Comparison of ENCODE assay signal across 22 mouse cellular contexts in the genomic region with DNA sequence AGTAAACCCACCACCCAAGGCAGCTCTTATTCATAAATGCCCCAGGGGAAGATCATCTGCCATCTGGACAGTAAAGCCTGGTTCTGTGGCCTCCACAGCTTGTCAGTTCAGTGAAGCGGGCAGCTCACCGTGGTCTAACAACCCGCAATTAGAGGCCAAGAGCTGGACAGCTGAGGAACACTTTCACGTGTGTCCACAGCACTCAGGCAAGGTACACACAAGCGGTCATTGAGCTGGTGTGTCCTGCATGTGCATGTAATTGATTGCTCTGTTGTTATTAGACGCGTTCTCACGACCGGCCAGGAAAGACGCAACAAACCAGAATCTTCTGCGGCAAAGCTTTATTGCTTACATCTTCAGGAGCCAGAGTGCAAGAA. TPM values are rescaled to one million over a fixed set of nuclear protein-coding genes. Genes with fewer than 3 reads are reported as not detected.
DNase-seq lines count a peak whose midpoint lies in the region; ATAC-seq and TF ChIP-seq lines count a peak whose summit lies in the region.
"Not testable (repeated sequence)": the region's sequence is repeated elsewhere in the genome, so short reads cannot be mapped to it uniquely, and the experiment has no call there.
"Had no signal": no experiment of that assay in that cellular context is flagged by ENCODE, and none has a peak within 500 bp of the region (broad histone marks: within the 10 kb centered on the region; RNA-seq: fewer than 3 reads in every experiment).

No protein-coding gene starts in this region.

- not testable (repeated sequence) for H3K36me3 ChIP-seq in hindbrain, embryonic 11.5 days (ENCODE audit: control insufficient read depth, insufficient read depth, low read length); intestine, embryonic 15.5 days; intestine, postnatal 0 days (ENCODE audit: control insufficient read depth, insufficient read depth); liver, postnatal 0 days (replicated peaks; ENCODE audit: insufficient read depth, low read length); midbrain, embryonic 14.5 days (ENCODE audit: control insufficient read depth, insufficient read depth, low read length); stomach, embryonic 15.5 days

- TF ChIP-seq CTCF in intestine, postnatal 0 days (IDR thresholded peaks at IDR 0.05; ENCODE audit: low read depth); liver, postnatal 0 days (IDR thresholded peaks at IDR 0.05; ENCODE audit: low read depth): not testable (repeated sequence)

- peak; percentile 65 for DNase-seq in heart, adult 11 months
- DNase-seq in hindbrain, embryonic 11.5 days (ENCODE audit: low spot score); liver, postnatal 0 days; midbrain, embryonic 14.5 days: not testable (repeated sequence)

- not testable (repeated sequence) for TF ChIP-seq EP300 in liver, postnatal 0 days (IDR thresholded peaks at IDR 0.05; ENCODE audit: low read depth)

- H3K27ac ChIP-seq in hindbrain, embryonic 11.5 days (ENCODE audit: low read depth, low read length); intestine, embryonic 15.5 days; intestine, postnatal 0 days (ENCODE audit: low read depth, low read length); liver, postnatal 0 days (ENCODE audit: low read depth); midbrain, embryonic 14.5 days (replicated peaks; ENCODE audit: low read depth, low read length); stomach, embryonic 15.5 days: not testable (repeated sequence)

- H3K9ac ChIP-seq in hindbrain, embryonic 11.5 days (ENCODE audit: low read depth, low read length); intestine, embryonic 15.5 days; intestine, postnatal 0 days (ENCODE audit: low read depth, low read length); liver, postnatal 0 days (replicated peaks); midbrain, embryonic 14.5 days (replicated peaks; ENCODE audit: low read length); stomach, embryonic 15.5 days: not testable (repeated sequence)

- not testable (repeated sequence) for H3K9me3 ChIP-seq in hindbrain, embryonic 11.5 days (ENCODE audit: control insufficient read depth, low read length); intestine, embryonic 15.5 days; intestine, postnatal 0 days (ENCODE audit: control insufficient read depth); liver, postnatal 0 days (ENCODE audit: low read length); midbrain, embryonic 14.5 days (ENCODE audit: control insufficient read depth, low read length); stomach, embryonic 15.5 days

- H3K4me1 ChIP-seq in hindbrain, embryonic 11.5 days (replicated peaks; ENCODE audit: control insufficient read depth, insufficient read depth, low read length); intestine, embryonic 15.5 days (replicated peaks); intestine, postnatal 0 days (replicated peaks; ENCODE audit: control insufficient read depth, insufficient read depth, low read length); liver, postnatal 0 days (ENCODE audit: insufficient read depth); midbrain, embryonic 14.5 days (ENCODE audit: control insufficient read depth, insufficient read depth, low read length); stomach, embryonic 15.5 days: not testable (repeated sequence)

- not testable (repeated sequence) for H3K4me3 ChIP-seq in hindbrain, embryonic 11.5 days (ENCODE audit: low read depth, low read length); intestine, embryonic 15.5 days (replicated peaks); intestine, postnatal 0 days (ENCODE audit: low read depth, low read length); liver, postnatal 0 days (ENCODE audit: low read depth, low read length); midbrain, embryonic 14.5 days (replicated peaks; ENCODE audit: low read depth, low read length); stomach, embryonic 15.5 days (replicated peaks)

- H3K27me3 ChIP-seq in hindbrain, embryonic 11.5 days (ENCODE audit: control insufficient read depth, insufficient read depth, low read length); intestine, embryonic 15.5 days (replicated peaks); intestine, postnatal 0 days (replicated peaks; ENCODE audit: control insufficient read depth, insufficient read depth, low read length); liver, postnatal 0 days (ENCODE audit: insufficient read depth, low read length); midbrain, embryonic 14.5 days (ENCODE audit: control insufficient read depth, insufficient read depth, low read length); stomach, embryonic 15.5 days (replicated peaks): not testable (repeated sequence)

- WGBS in hindbrain, embryonic 11.5 days, result 93% methylated on average over 10 of the region's 11 CpGs
- 94% methylated on average over 11 of the region's 11 CpGs for WGBS in intestine, embryonic 15.5 days
- WGBS in intestine, postnatal 0 days, result 93% methylated on average over 9 of the region's 11 CpGs
- 83% methylated on average over 9 of the region's 11 CpGs for WGBS in liver, postnatal 0 days (ENCODE audit: insufficient replicate concordance)
- 94% methylated on average over 9 of the region's 11 CpGs for whole genome bisulfite sequencing in midbrain, embryonic 14.5 days
- WGBS in stomach, embryonic 15.5 days, result 93% methylated on average over 11 of the region's 11 CpGs

- peak; percentile 25; the same call in 1 of the 2 replicates for ATAC-seq in erythroid progenitor cell, adult 5-6 weeks (replicated peaks; ENCODE audit: low FRiP score, poor library complexity, severe bottlenecking)
- 0 out of 2 replicates have a peak, but pooled peaks have one; percentile 40 for ATAC-seq in hindbrain, embryonic 11.5 days (ENCODE audit: low FRiP score)
- 0 out of 2 replicates have a peak, but pooled peaks have one; percentile 23 for ATAC-seq in intestine, embryonic 15.5 days
- peak; percentile 67 for ATAC-seq in intestine, postnatal 0 days
- ATAC-seq in liver, postnatal 0 days, result peak; percentile 80
- ATAC-seq in midbrain, embryonic 14.5 days (ENCODE audit: low FRiP score, low TSS enrichment), result 0 out of 2 replicates have a peak, but pooled peaks have one; percentile 8
- 0 out of 2 replicates have a peak, but pooled peaks have one; percentile 5 for ATAC-seq in stomach, embryonic 15.5 days (ENCODE audit: insufficient read depth, low FRiP score, low read depth)

- not testable (repeated sequence) for H3K4me2 ChIP-seq in hindbrain, embryonic 11.5 days (replicated peaks; ENCODE audit: low read depth, low read length); intestine, embryonic 15.5 days (replicated peaks); intestine, postnatal 0 days (replicated peaks; ENCODE audit: low read depth); liver, postnatal 0 days (ENCODE audit: low read depth, low read length); midbrain, embryonic 14.5 days (ENCODE audit: low read length); stomach, embryonic 15.5 days

RNA-seq across cellular contexts. Expression of gene Tcp10c, which starts 53.9 kb away (rescaled TPM):
- total RNA-seq in erythroid progenitor cell, adult 5-6 weeks (2015; ENCODE audit: low replicate concordance), result not detected in 2 replicates
- total RNA-seq in erythroid progenitor cell, adult 5-6 weeks (2017; ENCODE audit: low replicate concordance), result not detected in 2 replicates
- not detected in 2 replicates for polyA plus RNA-seq in hindbrain, embryonic 11.5 days (2014; fragmentation: Nextera tagmentation; extraction: Ambion mirVana)
- polyA plus RNA-seq in intestine, embryonic 15.5 days (2015; fragmentation: Nextera tagmentation; extraction: Ambion mirVana), result not detected in 2 replicates
- polyA plus RNA-seq in intestine, postnatal 0 days (2015; fragmentation: Nextera tagmentation; extraction: Ambion mirVana), result not detected in 2 replicates
- polyA plus RNA-seq in liver, postnatal 0 days (2015; fragmentation: Nextera tagmentation; extraction: Ambion mirVana), result not detected in 2 replicates
- not detected in 2 replicates for polyA plus RNA-seq in midbrain, embryonic 14.5 days (2014; fragmentation: Nextera tagmentation; extraction: Ambion mirVana)
- not detected in 2 replicates for polyA plus RNA-seq in stomach, embryonic 15.5 days (2015; fragmentation: Nextera tagmentation; extraction: Ambion mirVana)
- total RNA-seq: adrenal gland, adult 18-20 months; adrenal gland, postnatal 14 days; adrenal gland, postnatal 36 days; CH12.LX; G1E had no signal
- polyA plus RNA-seq: activated CD4-positive, CD25-positive, alpha-beta regulatory T cell, adult 4 months; CD4-positive, CD25-positive, alpha-beta regulatory T cell, adult 4 months; cerebellum, adult 2 months; embryonic facial prominence, embryonic 10.5 days; embryonic facial prominence, embryonic 12.5 days; embryonic facial prominence, embryonic 14.5 days; forebrain, embryonic 10.5 days; forebrain, embryonic 12.5 days; forebrain, embryonic 14.5 days; G1E had no signal

Comparison
In these comparisons a context has a peak if more than half of its experiments do, and no peak if none do; other contexts are left out.
1. ATAC-seq: peak in every context shown above with its lines; median percentile 80 in liver, postnatal 0 days; 67 in intestine, postnatal 0 days; 40 in hindbrain, embryonic 11.5 days; 25 in erythroid progenitor cell, adult 5-6 weeks; 23 in intestine, embryonic 15.5 days; 8 in midbrain, embryonic 14.5 days; 5 in stomach, embryonic 15.5 days.